Mouse (Mus musculus) forebrain, postnatal 0 days (tissue): ENCODE data around the gene Cyp4f18. TPM values are rescaled to one million over a fixed set of nuclear protein-coding genes. Genes with fewer than 3 reads are reported as not detected.

Experiments
- ATAC-seq: fragments of 200-750 bp; cut with Nextera tagmentation; 2 replicates; pipeline ENCODE4 v1.8.0; 2017; ENCODE audit warnings: mild to moderate bottlenecking, moderate library complexity
- DNase-seq: peaks from one replicate; pipeline ENCODE4 v3.0.0-alpha.2; 2015
- H3K27ac ChIP-seq: fragments of 300-500 bp; sonication (generic); 2 replicates; pipeline ENCODE4 v1.5.1; 2014; ENCODE audit warnings: low read depth, mild to moderate bottlenecking, antibody characterized with exemption, low read length, moderate library complexity, mixed read lengths
- H3K27me3 ChIP-seq: fragments of 300-500 bp; sonication (generic); 2 replicates; pipeline ENCODE4 v1.6.1; 2014; ENCODE audit warnings: mild to moderate bottlenecking, low read length, mixed read lengths; ENCODE audit not compliant: insufficient read depth
- H3K36me3 ChIP-seq: fragments of 300-500 bp; sonication (generic); 2 replicates; pipeline ENCODE4 v1.6.1; 2014; ENCODE audit warnings: mild to moderate bottlenecking, moderate library complexity; ENCODE audit not compliant: insufficient read depth
- H3K4me1 ChIP-seq: fragments of 300-500 bp; sonication (generic); 2 replicates; pipeline ENCODE4 v1.6.1; 2014; ENCODE audit warnings: antibody characterized with exemption; ENCODE audit not compliant: insufficient read depth
- H3K4me2 ChIP-seq: fragments of 300-500 bp; sonication (generic); 2 replicates; pipeline ENCODE4 v1.6.1; 2014; ENCODE audit warnings: low read depth, mild to moderate bottlenecking, moderate library complexity
- H3K4me3 ChIP-seq: fragments of 300-500 bp; sonication (generic); 2 replicates; pipeline ENCODE4 v1.5.1; 2014; ENCODE audit warnings: low read depth, low read length, mixed read lengths
- H3K9ac ChIP-seq: fragments of 300-500 bp; sonication (generic); 2 replicates; pipeline ENCODE4 v1.6.1; 2014; ENCODE audit warnings: mild to moderate bottlenecking
- H3K9me3 ChIP-seq: fragments of 300-500 bp; sonication (generic); 2 replicates; pipeline ENCODE4 v1.6.1; 2016; ENCODE audit warnings: low read length
- CTCF ChIP-seq: sonication (generic); IDR thresholded peaks from 2 replicates; pipeline ENCODE4 v1.5.1; 2016; ENCODE audit warnings: antibody characterized with exemption, control low read depth, low read depth
- WGBS: fragments of 180-500 bp; shearing (Covaris S2); extraction: QIAGEN DNeasy Blood & Tissue Kit; methylation state at CpG from one replicate; pipeline ENCODE4 v1.1.7; 2014; 5-methylcytosine and 5-hydroxymethylcytosine counted together
- polyA plus RNA-seq: library from polyadenylated mRNA; unstranded; fragments of >200 nt; fragmentation: Nextera tagmentation; extraction: Ambion mirVana; gene quantifications from 2 replicates; pipeline ENCODE4 v1.2.1, GENCODE M21; 2015
- total RNA-seq: library from RNA; depleted of rRNA; stranded (reverse); fragments of >200 nt; gene quantifications from 2 replicates; pipeline ENCODE4 v1.2.3, GENCODE M21; 2014; rRNA removed

Gene Cyp4f18
- total and polyA plus RNA-seq, 2 experiments from 2014 or later = 0.44 TPM; not detected in 1

GRCm38 (mm10) chr8:71950482-71951221 is 58.8 kb downstream of the Cyp4f18 start, which contains the start of gene Zfp961:
Gene Zfp961, plus strand, starts transcription at chr8:71951038.
- peak; percentile 100 for ATAC-seq
- Histone ChIP-seq H3K4me2 (peak within 1 kb of the TSS; percentile 60), H3K4me3 (peak within 1 kb of the TSS; percentile 69), H3K36me3 (no peaks in the 10 kb centered on the region), H3K4me1 (peaks cover 5% of the 10 kb centered on the region), H3K9me3 (peaks cover 4% of the 10 kb centered on the region; the same call in 1 of the 2 replicates), H3K9ac (peak within 1 kb of the TSS; percentile 70), H3K27me3 (no peaks in the 10 kb centered on the region), H3K27ac (peak within 1 kb of the TSS; percentile 83)
- no peak for TF ChIP-seq CTCF
- 4% methylated on average over 34 of the region's 34 CpGs for WGBS
- DNase-seq = peak; percentile 99

GRCm38 (mm10) chr8:71948624-71949023 is 60.8 kb downstream of the Cyp4f18 start:
- Histone ChIP-seq H3K4me1 (peaks cover 5% of the 10 kb centered on the region), H3K27ac (no peak overlapping the region), H3K9ac (no peak overlapping the region), H3K4me2 (no peak overlapping the region), H3K9me3 (no peaks in the 10 kb centered on the region), H3K36me3 (no peaks in the 10 kb centered on the region), H3K4me3 (no peak overlapping the region), H3K27me3 (no peaks in the 10 kb centered on the region)
- WGBS = 92% methylated on average over 5 of the region's 5 CpGs
- ATAC-seq = no peak
- TF ChIP-seq CTCF = no peak
- DNase-seq = no peak

GRCm38 (mm10) chr8:71941776-71942175 is 67.7 kb downstream of the Cyp4f18 start:
- no peaks in the 10 kb centered on the region for H3K36me3 ChIP-seq
- DNase-seq (no peak), ATAC-seq (no peak)
- H3K4me1 ChIP-seq = no peaks in the 10 kb centered on the region
- H3K9me3 ChIP-seq = no peaks in the 10 kb centered on the region
- no peak overlapping the region for H3K9ac ChIP-seq
- no peak overlapping the region for H3K4me3 ChIP-seq
- no peak overlapping the region for H3K27ac ChIP-seq
- no peaks in the 10 kb centered on the region; the same call in 1 of the 2 replicates for H3K27me3 ChIP-seq
- WGBS = 76% methylated on average over 1 of the region's 1 CpGs
- TF ChIP-seq CTCF = no peak
- no peak overlapping the region for H3K4me2 ChIP-seq

- DNase-seq (no peak), ATAC-seq (no peak)
- Histone ChIP-seq H3K4me2 (no peak overlapping the region), H3K27ac (no peak overlapping the region), H3K4me3 (no peak overlapping the region), H3K9me3 (no peaks in the 10 kb centered on the region), H3K9ac (no peak overlapping the region), H3K27me3 (no peaks in the 10 kb centered on the region; the same call in 1 of the 2 replicates), H3K36me3 (no peaks in the 10 kb centered on the region), H3K4me1 (no peaks in the 10 kb centered on the region)
- TF ChIP-seq CTCF = no peak
- WGBS = 76% methylated on average over 2 of the region's 2 CpGs
These were observed 68.9 kb downstream of the Cyp4f18 start for GRCm38 (mm10) chr8:71940293-71941208.

Other genes with a start within 250 kb of the Cyp4f18 start
- 11.2 and 11.9 TPM in 2 replicates for gene Zfp709, start 127.6 kb downstream of the Cyp4f18 start, total RNA-seq
- gene Zfp709, start 127.6 kb downstream of the Cyp4f18 start, polyA plus RNA-seq = 5.1 and 5.2 TPM in 2 replicates
- gene Zfp882, start 101.0 kb downstream of the Cyp4f18 start, total RNA-seq = 18.5 and 21.1 TPM in 2 replicates
- 4.4 and 7.8 TPM in 2 replicates for gene Zfp882, start 101.0 kb downstream of the Cyp4f18 start, polyA plus RNA-seq
- gene Zfp617, start 101.0 kb downstream of the Cyp4f18 start, total RNA-seq = 33.3 and 34.4 TPM in 2 replicates
- gene Zfp617, start 101.0 kb downstream of the Cyp4f18 start, polyA plus RNA-seq = 11.5 and 19.5 TPM in 2 replicates
- gene Zfp961, start 58.6 kb downstream of the Cyp4f18 start, total RNA-seq = 28.8 and 29.4 TPM in 2 replicates
- gene Zfp961, start 58.6 kb downstream of the Cyp4f18 start, polyA plus RNA-seq = 11.1 and 14.5 TPM in 2 replicates
- gene Olfr372, start 31.6 kb upstream of the Cyp4f18 start, total RNA-seq = not detected in 2 replicates
- not detected in 2 replicates for gene Olfr372, start 31.6 kb upstream of the Cyp4f18 start, polyA plus RNA-seq
- gene Olfr373, start 73.6 kb upstream of the Cyp4f18 start, total RNA-seq = not detected in 2 replicates
- gene Olfr373, start 73.6 kb upstream of the Cyp4f18 start, polyA plus RNA-seq = not detected in 2 replicates
- gene Olfr374, start 97.4 kb upstream of the Cyp4f18 start, total RNA-seq = not detected in 2 replicates
- gene Olfr374, start 97.4 kb upstream of the Cyp4f18 start, polyA plus RNA-seq = not detected in 2 replicates
- gene Tpm4, start 125.3 kb upstream of the Cyp4f18 start, total RNA-seq = 139 and 141 TPM in 2 replicates
- gene Tpm4, start 125.3 kb upstream of the Cyp4f18 start, polyA plus RNA-seq = 118 and 120 TPM in 2 replicates
- gene Rab8a, start 151.6 kb upstream of the Cyp4f18 start, total RNA-seq = 35.7 and 39.1 TPM in 2 replicates
- gene Rab8a, start 151.6 kb upstream of the Cyp4f18 start, polyA plus RNA-seq = 74.2 and 85.0 TPM in 2 replicates
- gene Hsh2d, start 180.0 kb upstream of the Cyp4f18 start, total RNA-seq = not detected in 2 replicates
- gene Hsh2d, start 180.0 kb upstream of the Cyp4f18 start, polyA plus RNA-seq = not detected in 2 replicates
- gene Cib3, start 203.2 kb upstream of the Cyp4f18 start, total RNA-seq = 0.10 TPM in 1 of 2 replicates, not detected in the other
- gene Cib3, start 203.2 kb upstream of the Cyp4f18 start, polyA plus RNA-seq = not detected in 2 replicates
- gene Gm11034, start 204.0 kb upstream of the Cyp4f18 start, total RNA-seq = not detected in 2 replicates
- not detected in 2 replicates for gene Gm11034, start 204.0 kb upstream of the Cyp4f18 start, polyA plus RNA-seq
- 132 and 147 TPM in 2 replicates for gene Fam32a, start 210.1 kb upstream of the Cyp4f18 start, total RNA-seq
- gene Fam32a, start 210.1 kb upstream of the Cyp4f18 start, polyA plus RNA-seq = 107 and 108 TPM in 2 replicates
- gene Ap1m1, start 230.4 kb upstream of the Cyp4f18 start, total RNA-seq = 74.8 and 76.2 TPM in 2 replicates
- gene Ap1m1, start 230.4 kb upstream of the Cyp4f18 start, polyA plus RNA-seq = 225 and 243 TPM in 2 replicates